Mouse (Mus musculus) cerebellum, postnatal 25 days (tissue): ENCODE results near the gene Gm17334.
"Not testable (repeated sequence)": the region's sequence is repeated elsewhere in the genome, so short reads cannot be mapped to it uniquely, and the experiment has no call there.

Source experiments
- DNase-seq, 2 experiments: peaks; one replicate each; pipeline ENCODE4 v3.0.0; 2021; ENCODE audit warnings: mixed read lengths in 2 of 2

Gene Gm17334

DNA sequence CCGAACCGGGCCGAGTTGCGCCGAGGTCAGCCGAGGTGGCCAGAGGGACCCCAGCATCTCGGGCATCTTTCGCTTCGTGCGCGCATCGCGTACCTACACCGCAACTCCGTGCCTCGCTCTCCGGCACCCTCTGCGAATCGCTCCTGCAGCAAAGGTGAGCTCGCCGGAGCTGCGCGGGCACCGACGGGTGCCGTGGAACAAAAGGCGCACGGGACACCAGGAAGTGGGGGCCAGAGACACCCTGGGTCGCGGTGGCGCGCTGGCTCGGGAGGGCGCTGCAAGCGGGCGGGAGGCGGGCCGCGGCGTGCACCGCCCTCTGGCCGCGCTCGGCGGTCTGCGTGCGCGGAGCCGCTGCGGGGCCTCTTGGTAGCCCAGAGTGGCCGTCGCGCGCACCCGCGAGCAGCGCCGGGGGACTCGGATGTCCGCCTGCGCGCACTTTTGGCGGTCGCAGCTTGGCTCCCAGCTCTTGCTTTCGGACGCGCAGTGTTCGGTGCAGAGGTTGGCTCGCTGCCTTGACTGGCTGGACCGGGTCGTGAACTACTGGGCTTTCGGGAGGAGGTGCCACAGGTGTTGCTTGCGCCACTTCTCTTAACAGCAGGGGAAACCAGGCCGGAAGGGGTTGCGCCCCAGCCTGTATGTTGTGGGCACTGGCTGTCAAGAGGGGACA lies 2.7 kb downstream of the Gm17334 start:
- DNase-seq, result peak; percentile 52 to 61

DNA sequence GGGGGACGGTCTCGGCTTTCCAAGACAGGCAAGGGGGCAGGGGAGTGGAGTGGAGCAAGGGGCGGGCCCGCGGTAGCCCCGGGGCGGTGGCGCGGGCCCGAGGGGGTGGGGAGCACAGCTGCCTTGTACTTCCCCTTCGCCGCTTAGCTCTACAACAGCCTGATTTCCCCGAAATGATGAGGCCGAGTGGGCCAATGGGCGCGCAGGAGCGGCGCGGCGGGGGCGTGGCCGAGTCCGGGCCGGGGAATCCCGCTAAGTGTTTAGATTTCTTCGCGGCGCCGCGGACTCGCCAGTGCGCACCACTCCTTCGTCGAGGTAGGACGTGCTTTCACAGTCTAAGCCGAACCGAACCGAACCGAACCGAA lies 3.2 kb downstream of the Gm17334 start, which contains the start of gene Irf1:
Gene Irf1, plus strand, starts transcription at position 255 of the 365 bp plus-strand sequence.
- DNase-seq, result peak; percentile 71 to 80

DNA sequence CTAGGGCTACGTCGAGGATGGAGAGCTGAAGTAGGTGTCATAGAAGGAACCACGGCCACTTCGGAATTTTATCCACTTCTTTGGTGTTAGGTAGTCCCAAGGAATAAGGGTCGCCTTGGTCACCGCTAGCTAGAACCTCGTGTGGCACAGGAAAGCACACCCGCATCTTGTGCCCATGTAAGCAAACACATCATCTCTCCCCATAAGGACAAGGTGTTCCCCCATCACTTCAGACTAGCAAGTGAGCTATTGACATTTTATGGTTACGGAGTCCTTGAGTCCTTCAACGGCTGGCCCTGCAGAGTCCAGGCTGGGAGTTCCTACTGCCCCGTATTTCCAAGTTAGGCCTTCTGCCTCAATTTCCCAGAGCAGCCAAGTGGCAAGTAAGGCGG lies 3.8 kb downstream of the Gm17334 start:
- DNase-seq, result no peak

DNA sequence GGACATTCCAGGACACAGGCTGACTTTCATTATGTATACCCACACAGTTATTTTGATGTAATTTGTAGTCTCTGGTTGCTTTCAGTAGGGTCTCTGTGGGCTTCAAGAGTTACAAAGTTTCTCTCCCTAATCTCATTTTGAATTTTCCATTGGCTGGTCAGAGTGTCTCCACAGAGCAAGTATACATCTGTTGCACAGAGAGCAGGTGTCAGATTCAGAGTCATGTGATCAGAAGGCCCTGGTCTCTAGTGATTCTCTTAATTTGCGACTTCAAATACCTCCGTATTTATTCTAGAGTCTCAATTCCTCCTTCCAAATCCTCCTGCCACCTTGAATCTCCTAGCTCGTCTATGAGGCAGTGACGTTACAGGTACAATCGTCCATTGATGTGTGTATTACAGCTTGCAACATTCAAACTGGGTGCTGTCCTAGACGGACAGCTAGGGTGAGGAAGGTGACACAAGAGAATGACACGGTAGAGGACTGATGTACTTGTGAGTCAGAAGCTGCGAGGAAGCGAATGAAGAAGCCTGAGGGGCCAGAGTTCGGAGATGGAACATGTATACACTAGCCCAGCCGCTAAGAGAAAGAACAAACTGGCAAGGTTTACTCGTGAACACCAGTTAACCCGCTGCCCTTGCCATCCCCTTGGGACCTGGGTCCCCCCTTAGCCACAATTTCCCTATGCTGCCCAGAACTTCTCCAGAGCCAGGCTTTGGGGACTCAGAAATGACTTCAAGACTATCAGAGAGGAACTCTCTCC lies 4.4 kb downstream of the Gm17334 start:
- no peak for DNase-seq

DNA sequence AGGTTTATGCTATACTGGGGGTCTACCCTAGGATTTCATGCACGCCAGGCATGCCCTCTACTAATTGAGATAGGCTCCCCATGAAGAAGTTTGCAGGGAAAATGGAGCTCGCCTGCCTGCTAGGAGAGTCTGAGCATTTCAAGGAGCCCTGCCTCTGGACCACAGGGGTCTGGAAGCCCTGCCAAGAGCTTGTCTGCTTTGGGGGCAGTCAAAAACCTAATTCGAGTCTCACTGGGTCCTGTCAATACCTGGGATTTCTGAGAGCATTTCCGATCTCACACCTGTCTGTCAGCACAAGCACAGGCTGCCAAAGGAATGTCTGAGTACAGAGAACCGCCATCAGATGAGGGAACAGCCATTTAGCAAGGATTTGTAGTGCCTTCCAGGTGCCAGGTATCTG lies 8.4 kb downstream of the Gm17334 start:
- DNase-seq, result no peak

DNA sequence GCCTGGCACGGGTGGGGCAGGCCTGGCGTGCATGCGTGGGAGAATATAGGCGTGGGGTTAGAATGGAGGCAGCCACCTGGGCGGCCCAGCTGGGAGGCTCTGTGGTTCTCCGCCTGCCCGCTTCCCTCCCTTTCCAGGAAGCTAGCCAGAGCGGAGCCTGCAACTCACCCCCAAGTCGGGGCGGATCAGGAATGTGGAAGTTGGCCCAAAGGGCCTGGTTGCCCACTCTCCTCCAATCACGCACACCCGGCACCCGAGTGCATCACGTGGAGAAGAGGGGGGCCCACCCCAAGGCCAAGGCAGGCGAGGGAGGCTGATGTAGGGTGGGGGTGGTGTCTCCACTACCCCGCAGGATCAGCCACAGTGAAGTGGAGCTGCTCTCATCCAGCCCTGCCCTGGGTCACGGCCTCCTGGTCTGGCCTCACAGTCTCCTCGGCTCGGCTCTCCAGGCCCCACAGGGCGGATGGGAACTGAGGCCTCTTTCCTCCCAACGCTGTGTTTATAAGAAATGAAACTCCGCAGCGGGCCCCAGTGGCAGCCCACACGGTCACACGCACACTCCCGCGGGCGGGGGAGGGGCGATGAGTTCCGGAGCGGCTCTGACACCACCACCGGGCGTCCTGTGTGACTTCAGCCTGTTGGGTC lies 9.4 kb downstream of the Gm17334 start:
- peak; percentile 70 to 82 for DNase-seq

DNA sequence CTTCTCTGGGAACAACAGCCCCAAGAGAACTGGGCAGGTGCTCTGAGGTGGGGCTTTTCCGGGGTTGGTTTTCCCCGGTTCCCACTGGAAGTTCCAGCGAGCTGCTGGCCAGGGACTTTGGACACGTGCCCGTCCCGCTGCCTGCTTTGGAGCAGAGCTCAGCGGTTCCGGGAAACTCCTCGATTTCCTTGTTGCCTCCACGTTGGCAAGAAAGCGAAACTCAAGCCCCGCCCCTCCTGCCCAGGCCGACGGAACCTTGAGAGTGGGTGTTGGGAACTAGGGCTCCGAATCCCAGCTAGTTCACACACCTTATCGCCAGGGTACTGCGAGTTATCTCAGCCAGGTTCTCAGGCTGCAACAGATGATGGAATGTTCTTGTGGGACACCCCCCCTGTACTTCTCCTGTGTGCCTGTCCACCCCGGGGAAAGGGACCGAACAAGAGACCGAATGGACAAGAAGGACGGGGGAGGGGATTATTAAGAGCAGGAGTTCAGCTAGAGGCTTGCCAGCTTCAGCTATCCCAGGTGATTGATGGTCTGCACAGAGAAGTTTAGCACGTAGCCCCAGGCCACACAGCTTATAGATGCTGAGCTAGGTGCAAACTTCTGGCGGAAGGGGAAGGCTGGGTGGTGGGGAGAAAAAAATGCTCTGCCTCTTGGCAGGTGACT lies 10.0 kb downstream of the Gm17334 start:
- DNase-seq, result peak; percentile 49 to 69

DNA sequence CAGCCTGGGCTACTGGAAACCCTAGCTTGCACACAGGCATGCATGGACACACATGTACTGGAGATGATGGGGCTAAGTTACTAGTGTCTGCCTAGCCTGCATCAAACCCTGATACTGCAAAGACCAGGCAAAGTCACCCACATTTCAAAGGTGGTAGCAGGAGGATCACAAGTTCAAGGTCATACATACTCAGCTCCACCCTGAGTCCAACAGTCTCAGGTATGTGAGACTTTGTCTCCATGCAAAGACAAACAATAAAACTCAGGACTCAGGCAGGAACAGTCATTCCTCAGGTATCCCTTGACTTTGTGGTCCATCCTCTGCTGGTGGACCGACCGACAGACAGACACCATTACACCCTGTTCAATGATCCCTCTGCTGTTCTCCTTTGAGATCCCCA lies 10.6 kb downstream of the Gm17334 start:
- no peak for DNase-seq

DNA sequence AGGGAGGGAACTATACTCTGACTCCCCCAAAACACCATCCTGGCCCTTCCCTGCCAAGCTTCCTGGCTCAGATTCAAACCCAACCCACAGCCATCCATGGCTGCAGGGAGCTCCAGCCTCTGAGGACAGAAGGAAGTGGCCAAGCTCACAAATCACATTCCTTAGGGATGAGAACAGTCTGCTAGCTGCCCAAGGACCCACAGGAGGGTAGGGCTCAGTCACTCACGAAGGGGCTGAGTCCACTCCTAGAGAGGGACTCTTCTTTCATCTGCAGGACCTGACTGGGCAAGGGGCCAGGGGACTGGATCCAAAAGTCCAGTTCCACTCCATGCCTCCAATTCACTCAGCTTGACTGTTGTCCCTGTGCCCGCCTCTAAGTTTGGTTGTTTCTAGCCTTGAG lies 11.2 kb downstream of the Gm17334 start:
- peak; percentile 50 to 69 for DNase-seq

DNA sequence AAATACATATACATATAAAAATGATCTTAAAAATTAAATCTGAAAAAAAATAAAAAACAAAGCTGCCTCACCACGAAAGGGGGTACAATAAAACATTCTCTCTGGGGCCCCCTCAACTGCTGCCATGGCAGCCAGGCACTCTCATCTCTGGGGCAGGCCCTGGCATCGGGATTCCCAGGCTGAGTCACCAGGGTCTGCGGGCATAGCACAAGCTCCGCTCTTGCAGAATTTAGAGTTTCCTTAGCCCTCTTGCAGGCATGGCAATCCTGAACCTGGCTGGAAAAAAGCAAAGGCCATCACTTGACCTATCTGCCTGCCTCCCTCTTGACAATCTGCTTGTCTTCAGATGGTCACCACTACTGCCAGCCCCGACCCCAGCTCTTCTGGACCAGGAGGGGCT lies 11.7 kb downstream of the Gm17334 start:
- DNase-seq, result no peak

DNA sequence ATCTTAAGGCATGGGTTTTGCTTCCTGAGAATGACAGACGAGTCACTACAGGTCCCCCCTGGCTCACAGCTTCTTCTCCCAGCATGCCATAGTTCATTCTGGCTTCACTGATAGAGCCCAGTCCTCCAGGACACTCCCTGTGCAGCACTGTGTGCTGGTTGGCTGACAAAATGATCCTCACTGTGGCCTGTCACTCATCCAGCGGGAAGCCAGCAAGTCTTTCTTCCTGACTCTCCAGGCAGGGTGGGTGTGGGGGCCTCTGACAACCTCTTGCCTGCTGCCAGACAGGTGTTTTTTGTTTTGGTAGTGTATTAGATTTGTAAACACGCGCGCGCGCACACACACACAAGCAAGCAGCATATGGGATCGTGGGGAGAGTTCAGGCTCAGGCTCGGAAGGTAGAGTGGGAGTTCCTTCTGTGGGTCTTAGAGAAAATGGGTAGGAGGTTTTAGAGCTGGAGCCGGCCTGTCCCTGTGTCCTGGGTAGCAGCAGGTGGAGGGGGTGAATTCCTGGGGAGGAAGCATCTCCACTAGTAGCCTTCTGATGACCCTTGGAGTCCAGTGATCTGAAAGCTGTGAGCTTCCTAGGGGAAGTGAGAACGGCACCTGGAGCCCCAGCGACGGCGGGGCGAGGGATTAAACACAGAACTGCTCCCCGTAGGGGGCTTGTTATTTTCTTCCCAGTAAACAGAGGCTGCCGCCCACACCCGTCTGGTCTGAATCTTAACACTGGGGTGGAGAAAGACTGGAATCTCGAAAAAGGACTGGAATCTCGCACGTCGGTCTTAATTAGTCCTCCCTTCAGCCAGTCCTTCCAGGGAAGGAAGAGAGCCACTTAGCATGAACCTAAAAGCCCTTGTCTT lies 13.2 kb downstream of the Gm17334 start:
- DNase-seq, result peak in 1 of 2 experiments; percentile 24

DNA sequence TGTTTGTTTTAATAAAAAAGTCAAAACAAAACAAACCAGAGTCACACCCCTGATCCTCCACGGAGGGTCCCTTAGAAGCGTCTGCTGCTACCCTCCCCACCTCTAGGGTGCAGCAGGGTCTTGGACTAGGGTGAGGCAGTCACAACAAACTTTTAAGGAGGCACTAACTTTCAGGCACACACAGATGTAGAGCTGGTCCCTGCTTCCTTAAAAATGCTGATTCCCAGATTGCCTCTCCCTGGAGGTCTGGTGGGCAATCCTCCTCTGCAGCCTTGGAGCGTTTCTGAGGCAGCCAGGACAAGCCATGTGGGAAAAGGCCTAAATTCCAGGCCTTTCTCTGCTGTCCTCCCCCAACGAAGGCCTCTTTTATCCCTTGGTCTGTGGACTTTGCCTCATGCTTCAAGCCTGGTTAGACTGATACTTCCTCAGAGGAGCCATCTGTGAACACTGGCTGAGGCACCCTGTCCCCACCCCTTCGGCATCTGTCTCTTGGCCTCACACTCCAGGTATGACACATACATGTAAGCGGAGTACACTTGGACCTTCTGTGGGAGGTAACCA lies 14.1 kb downstream of the Gm17334 start:
- DNase-seq, result peak in 1 of 2 experiments; percentile 23

DNA sequence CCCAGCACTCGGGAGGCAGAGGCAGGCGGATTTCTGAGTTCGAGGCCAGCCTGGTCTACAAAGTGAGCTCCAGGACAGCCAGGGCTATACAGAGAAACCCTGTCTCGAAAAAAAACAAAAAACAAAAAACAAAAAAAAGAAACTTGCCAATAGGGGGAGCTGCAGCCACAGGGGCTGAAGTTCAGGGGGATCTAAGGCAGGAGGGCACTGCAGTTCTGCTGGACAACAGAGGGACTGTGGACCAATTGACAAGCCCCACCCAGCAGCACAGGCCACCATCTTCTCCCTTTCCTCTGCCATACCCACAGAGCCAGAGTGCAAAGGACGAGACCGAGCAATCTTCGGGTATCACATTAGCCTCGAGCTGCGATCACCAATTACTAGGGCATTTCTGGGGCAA lies 15.0 kb downstream of the Gm17334 start:
- not testable (repeated sequence) for DNase-seq

DNA sequence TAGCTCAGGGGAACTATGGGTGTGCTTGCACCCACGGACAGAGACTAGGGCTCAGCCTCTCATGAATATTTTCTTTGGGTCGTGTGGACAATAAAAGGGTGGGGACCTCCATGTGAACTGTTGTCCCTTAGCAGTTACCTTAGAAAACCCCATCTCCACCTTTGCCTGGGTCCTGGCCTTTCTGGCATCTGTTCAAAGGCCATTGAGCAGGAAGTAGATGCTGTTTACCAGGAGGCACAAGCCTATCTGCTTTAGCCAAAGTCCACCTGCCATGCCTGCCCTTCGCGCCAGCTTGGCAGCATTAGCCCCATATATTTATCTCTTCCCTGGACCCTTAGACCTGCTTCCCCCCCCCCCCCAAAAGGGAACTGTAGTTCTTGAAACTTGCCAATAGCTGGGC lies 15.4 kb downstream of the Gm17334 start:
- no peak for DNase-seq

DNA sequence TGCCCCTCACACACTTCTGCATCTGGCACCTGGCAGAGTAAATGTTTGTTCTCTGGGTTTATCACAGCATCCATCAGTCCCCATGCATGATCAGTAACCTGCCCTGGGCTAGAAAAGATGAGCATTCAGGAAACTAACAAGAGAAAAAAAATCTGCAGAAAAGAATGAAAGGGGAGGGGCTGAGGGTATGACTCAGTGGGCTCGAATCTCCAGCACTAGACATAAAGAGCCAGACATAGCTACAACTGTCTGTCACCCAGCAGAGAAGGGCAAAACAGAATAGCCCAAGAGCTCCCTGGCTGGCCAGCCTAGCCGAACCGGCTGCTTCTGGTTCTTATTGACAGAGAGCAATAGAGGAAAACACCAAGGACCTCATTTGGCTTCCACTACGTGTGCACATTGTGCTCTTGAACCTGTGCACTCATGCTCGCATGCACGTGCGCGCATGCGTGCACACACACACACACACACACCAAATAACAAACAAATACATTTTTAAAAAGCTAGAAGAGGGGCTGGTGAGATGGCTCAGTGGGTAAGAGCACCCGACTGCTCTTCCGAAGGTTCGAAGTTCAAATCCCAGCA lies 17.9 kb downstream of the Gm17334 start:
- no peak for DNase-seq

DNA sequence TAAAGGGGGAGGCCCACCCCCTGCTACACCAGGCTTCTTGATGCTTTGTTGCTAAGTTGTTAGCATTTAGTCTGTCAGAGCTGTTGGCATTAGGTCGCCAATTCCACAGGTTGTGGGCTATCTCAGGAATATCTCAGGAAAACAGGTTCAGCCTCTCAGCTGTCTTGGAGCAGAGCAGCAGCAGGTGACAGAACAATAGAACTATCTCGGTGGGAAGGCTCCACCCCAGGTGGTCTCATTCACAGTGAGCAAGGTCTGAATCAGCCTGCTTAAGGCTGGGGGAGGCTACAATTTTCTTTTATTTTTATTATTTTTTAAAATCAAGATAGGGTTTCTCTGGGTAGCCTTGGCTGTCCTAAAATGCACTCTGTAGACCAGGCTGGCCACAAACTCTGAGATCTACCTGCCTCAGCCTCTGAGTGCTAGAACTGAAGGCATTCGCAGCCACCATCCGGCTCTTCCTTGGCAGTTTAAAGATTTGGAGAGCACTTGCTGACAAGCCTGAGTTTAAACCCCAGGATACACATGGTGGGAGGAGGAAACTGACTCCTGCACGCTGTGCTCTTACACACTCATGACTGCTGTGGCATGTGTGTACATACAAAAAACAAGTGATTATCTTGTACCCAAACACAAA lies 23.2 kb downstream of the Gm17334 start:
- DNase-seq, result no peak

DNA sequence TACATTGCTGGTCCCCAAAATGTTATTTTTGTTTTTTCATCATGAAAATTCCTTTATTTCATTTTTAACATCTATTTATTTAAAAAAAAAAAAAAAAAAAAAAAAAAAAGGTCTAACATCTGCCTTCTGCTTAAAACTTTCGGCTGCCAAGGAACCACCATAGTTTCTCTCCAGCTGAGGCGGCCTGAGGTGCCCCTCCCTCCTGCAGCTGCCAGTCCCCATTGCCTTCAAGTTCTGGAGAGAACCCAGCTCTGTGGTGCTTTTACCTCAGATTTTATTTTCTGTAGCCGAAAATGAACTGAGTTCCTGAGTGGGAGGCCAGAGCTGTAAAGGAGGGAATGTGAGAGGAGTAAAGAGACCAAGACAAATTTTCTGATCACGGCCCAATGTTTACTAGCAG lies 23.7 kb downstream of the Gm17334 start:
- no peak for DNase-seq

DNA sequence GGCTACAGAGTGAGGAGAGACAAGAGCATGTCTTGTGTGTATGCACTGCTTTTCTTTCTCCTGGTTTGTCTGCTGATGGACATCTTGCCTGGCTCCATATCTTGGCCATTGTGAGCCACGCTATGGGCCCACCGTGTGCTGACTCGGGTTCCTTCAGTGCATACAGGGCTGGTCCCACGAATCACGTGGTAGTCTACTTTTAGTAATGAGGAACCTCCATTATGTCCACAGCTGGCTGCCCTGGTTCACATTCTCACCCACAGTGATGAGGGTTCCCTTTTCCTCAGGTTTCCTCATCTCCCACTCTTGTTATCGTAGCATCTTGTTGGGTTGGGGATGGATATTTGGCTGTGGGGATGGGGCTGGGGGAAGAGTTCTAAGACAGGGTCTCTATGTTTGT lies 24.4 kb downstream of the Gm17334 start:
- DNase-seq, result no peak

DNA sequence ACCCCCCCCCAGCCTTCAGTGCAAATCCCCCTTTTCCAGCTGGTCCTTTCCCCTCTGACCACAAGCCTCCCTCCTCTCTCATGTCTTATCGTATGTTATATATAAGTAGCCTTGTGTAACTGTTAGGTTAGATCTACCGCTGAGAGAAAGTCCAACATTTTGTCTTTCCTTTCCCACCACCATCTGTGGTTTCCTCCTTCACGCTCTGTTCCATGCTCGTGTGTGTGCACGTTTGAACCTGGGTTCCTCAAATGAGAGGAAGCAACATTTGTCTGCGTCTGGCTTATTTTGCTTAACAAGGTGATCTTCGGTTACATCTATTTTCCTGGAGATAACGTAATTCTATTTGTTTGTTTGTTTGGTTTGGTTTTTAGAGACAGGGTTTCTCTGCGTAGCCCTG lies 25.0 kb downstream of the Gm17334 start:
- no peak for DNase-seq

DNA sequence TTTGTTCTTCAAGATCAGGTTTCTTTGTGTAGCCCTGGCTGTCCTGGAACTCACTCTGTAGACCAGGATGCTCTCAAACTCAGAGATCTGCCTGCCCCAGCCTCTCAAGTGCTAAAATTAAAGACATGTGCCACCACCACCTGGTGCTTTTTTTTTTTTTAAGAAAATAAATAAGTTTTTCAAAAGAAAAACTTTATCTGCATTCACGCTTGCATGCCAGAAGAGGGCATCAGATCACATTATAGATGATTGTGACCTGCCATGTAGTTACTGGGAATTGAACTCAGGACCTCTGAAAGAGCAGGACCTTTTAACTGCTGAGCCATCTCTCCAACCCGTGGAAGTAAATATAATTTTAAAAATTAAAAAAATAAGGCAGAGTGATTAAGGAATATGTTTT lies 27.7 kb downstream of the Gm17334 start:
- no peak for DNase-seq

DNA sequence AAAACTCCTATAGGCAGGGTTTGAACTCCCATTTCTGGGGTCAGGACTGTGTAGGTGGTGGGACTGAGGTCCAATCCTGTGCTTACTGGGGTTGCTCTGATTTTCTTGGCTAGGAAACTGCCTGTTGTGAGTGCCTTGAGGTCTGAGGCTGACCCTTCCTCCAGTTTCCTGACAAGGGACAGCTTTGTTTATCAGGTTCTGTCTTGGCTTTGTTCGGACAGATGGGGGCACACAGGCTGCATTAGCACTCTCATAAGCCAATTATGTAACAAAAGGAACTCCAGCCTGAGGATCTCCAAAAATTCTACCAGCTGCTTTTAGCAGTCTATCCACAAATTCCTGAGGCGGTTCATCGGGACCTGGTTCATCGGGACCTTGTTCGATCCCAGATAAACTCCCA lies 30.6 kb downstream of the Gm17334 start:
- no peak for DNase-seq
